In genomic region chr16:30600431-30601045, GRCm38 (mm10) we compare ENCODE assay signal across 8 mouse cellular contexts. TPM values are rescaled to one million over a fixed set of nuclear protein-coding genes. Genes with fewer than 3 reads are reported as not detected.
DNase-seq lines count a peak whose midpoint lies in the region; ATAC-seq and TF ChIP-seq lines count a peak whose summit lies in the region.

No protein-coding gene starts in this region.

- no peaks in the 10 kb centered on the region for H3K9me3 ChIP-seq in hindbrain, embryonic 12.5 days (replicated peaks)
- H3K9me3 ChIP-seq in midbrain, embryonic 10.5 days (replicated peaks): no peaks in the 10 kb centered on the region

- peak overlapping the region; percentile 6; the same call in 1 of the 2 replicates for H3K27ac ChIP-seq in cerebellum, adult 2 months (ENCODE audit: insufficient read depth, low read length)
- peak overlapping the region; percentile 18; the same call in 1 of the 2 replicates for H3K27ac ChIP-seq in hindbrain, embryonic 12.5 days
- peak overlapping the region; percentile 73 for H3K27ac ChIP-seq in midbrain, embryonic 10.5 days (replicated peaks)

- H3K4me1 ChIP-seq in cerebellum, adult 2 months (ENCODE audit: control insufficient read depth, insufficient read depth, low read length): peaks cover 5% of the 10 kb centered on the region; the same call in 1 of the 2 replicates
- peaks cover 54% of the 10 kb centered on the region for H3K4me1 ChIP-seq in hindbrain, embryonic 12.5 days
- H3K4me1 ChIP-seq in midbrain, embryonic 10.5 days: peaks cover 72% of the 10 kb centered on the region

- TF ChIP-seq POLR2A in cerebellum, adult 2 months (IDR thresholded peaks at IDR 0.05; ENCODE audit: borderline replicate concordance, insufficient read depth, low read length): no peak

- peak overlapping the region; percentile 67 for H3K9ac ChIP-seq in hindbrain, embryonic 12.5 days

- H3K36me3 ChIP-seq in hindbrain, embryonic 12.5 days: no peaks in the 10 kb centered on the region
- H3K36me3 ChIP-seq in midbrain, embryonic 10.5 days: no peaks in the 10 kb centered on the region

- peak overlapping the region; percentile 94 for H3K4me2 ChIP-seq in hindbrain, embryonic 12.5 days (replicated peaks)

- no peaks in the 10 kb centered on the region for H3K27me3 ChIP-seq in cerebellum, adult 2 months (ENCODE audit: control insufficient read depth, insufficient read depth, low read length)
- peaks cover 33% of the 10 kb centered on the region for H3K27me3 ChIP-seq in hindbrain, embryonic 12.5 days
- H3K27me3 ChIP-seq in midbrain, embryonic 10.5 days (ENCODE audit: low read depth, poor library complexity, severe bottlenecking): peaks cover 55% of the 10 kb centered on the region

- DNase-seq in ZHBTc4 (ENCODE audit: low read depth, low spot score): peak; percentile 50
- peak; percentile 77 to 80 for DNase-seq in cerebellum, adult 2 months
- DNase-seq in left cerebral cortex, postnatal 25 days (ENCODE audit: low spot score in 2 of 2): peak; percentile 59 to 63
- DNase-seq in midbrain, embryonic 10.5 days (ENCODE audit: low spot score): peak; percentile 73
- DNase-seq in right cerebral cortex, postnatal 4 days: peak; percentile 52

- H3K4me3 ChIP-seq in cerebellum, adult 2 months (replicated peaks; ENCODE audit: insufficient read depth, low read depth, low read length): peak overlapping the region; percentile 64
- H3K4me3 ChIP-seq in hindbrain, embryonic 12.5 days: peak overlapping the region; percentile 64
- peak overlapping the region; percentile 63 for H3K4me3 ChIP-seq in midbrain, embryonic 10.5 days

- no peak for TF ChIP-seq CTCF in cerebellum, adult 2 months (IDR thresholded peaks at IDR 0.05; ENCODE audit: borderline replicate concordance, insufficient read depth, low read depth, low read length)

- intact Hi-C loops in left cerebral cortex, postnatal 25 days (cut with DNase I): loop anchor here (2.0 to 5.0 kb wide), 3 partner anchors 62 to 328 kb away; no protein-coding TSS in a partner anchor

- ATAC-seq in frontal cortex, adult (ENCODE audit: low TSS enrichment): peak; percentile 11; the same call in 1 of the 2 replicates
- ATAC-seq in hindbrain, embryonic 12.5 days (ENCODE audit: low FRiP score): peak; percentile 20
- ATAC-seq in megakaryocyte progenitor cell, adult 5-6 weeks (replicated peaks; ENCODE audit: poor library complexity): no peak

- WGBS in cerebellum, adult 2 months: under 1% methylated on average over 53 of the region's 53 CpGs
- under 1% methylated on average over 53 of the region's 53 CpGs for WGBS in hindbrain, embryonic 12.5 days
- WGBS in midbrain, embryonic 10.5 days: under 1% methylated on average over 53 of the region's 53 CpGs

RNA-seq across cellular contexts. Expression of gene Fam43a, which starts 1.0 kb away (rescaled TPM):
- polyA plus RNA-seq in cerebellum, adult 2 months (2012; rRNA removed): 15.2 and 16.0 TPM in 2 replicates
- polyA plus RNA-seq in hindbrain, embryonic 12.5 days (2016; fragmentation: Nextera tagmentation; extraction: Ambion mirVana): 17.5 and 17.6 TPM in 2 replicates
- total RNA-seq in left cerebral cortex, postnatal 25 days (2021): 10 to 100 TPM; 11.8 to 14.2 TPM
- polyA plus RNA-seq in midbrain, embryonic 10.5 days (2016; fragmentation: Nextera tagmentation; extraction: Ambion mirVana): 11.4 TPM in 2 replicates
- total RNA-seq in megakaryocyte progenitor cell, adult 5-6 weeks (2015): 5.5 and 6.5 TPM in 2 replicates
- 8.8 and 11.2 TPM in 2 replicates for total RNA-seq in megakaryocyte progenitor cell, adult 5-6 weeks (2017)

RNA-seq across cellular contexts. Expression of gene Lsg1, which starts 13.1 kb away (rescaled TPM):
- polyA plus RNA-seq in cerebellum, adult 2 months (2012; rRNA removed): 20.3 and 21.5 TPM in 2 replicates
- polyA plus RNA-seq in hindbrain, embryonic 12.5 days (2016; fragmentation: Nextera tagmentation; extraction: Ambion mirVana): 69.4 and 75.7 TPM in 2 replicates
- total RNA-seq in left cerebral cortex, postnatal 25 days (2021): 10 to 100 TPM; 16.6 to 17.9 TPM
- 82.3 and 86.2 TPM in 2 replicates for polyA plus RNA-seq in midbrain, embryonic 10.5 days (2016; fragmentation: Nextera tagmentation; extraction: Ambion mirVana)
- total RNA-seq in megakaryocyte progenitor cell, adult 5-6 weeks (2015): 36.4 and 42.8 TPM in 2 replicates
- 69.8 and 74.7 TPM in 2 replicates for total RNA-seq in megakaryocyte progenitor cell, adult 5-6 weeks (2017)

RNA-seq across cellular contexts. Expression of gene Tmem44, which starts 49.9 kb away (rescaled TPM):
- 17.4 and 20.8 TPM in 2 replicates for polyA plus RNA-seq in cerebellum, adult 2 months (2012; rRNA removed)
- 58.7 and 60.2 TPM in 2 replicates for polyA plus RNA-seq in hindbrain, embryonic 12.5 days (2016; fragmentation: Nextera tagmentation; extraction: Ambion mirVana)
- total RNA-seq in left cerebral cortex, postnatal 25 days (2021): 10 to 100 TPM; 66.5 to 73.7 TPM
- 21.6 and 33.2 TPM in 2 replicates for polyA plus RNA-seq in midbrain, embryonic 10.5 days (2016; fragmentation: Nextera tagmentation; extraction: Ambion mirVana)
- 0.27 TPM in 1 of 2 replicates, not detected in the other for total RNA-seq in megakaryocyte progenitor cell, adult 5-6 weeks (2015)
- 0.12 and 0.51 TPM in 2 replicates for total RNA-seq in megakaryocyte progenitor cell, adult 5-6 weeks (2017)

Comparison
In these comparisons a context has a peak if more than half of its experiments do, and no peak if none do; other contexts are left out.
1. H3K27ac ChIP-seq: peak in every context shown above with its lines; median percentile 73 in midbrain, embryonic 10.5 days; 18 in hindbrain, embryonic 12.5 days; 6 in cerebellum, adult 2 months.